Mouse (Mus musculus) limb, embryonic 11.5 days (tissue): ENCODE measurements around the gene Foxn3. TPM values are rescaled to one million over a fixed set of nuclear protein-coding genes. Genes with fewer than 3 reads are reported as not detected.

ENCODE experiments used
- ATAC-seq: fragments of 200-750 bp; cut with Nextera tagmentation; 2 replicates; pipeline ENCODE4 v1.8.0; 2017; ENCODE audit warnings: low read depth; ENCODE audit not compliant: insufficient number of reproducible peaks, low FRiP score, low TSS enrichment
- DNase-seq: peaks from one replicate; pipeline ENCODE4 v3.0.0-alpha.2; 2015; ENCODE audit warnings: low spot score
- H3K27ac ChIP-seq: fragments of 300-500 bp; sonication (generic); replicated peaks from 2 replicates; pipeline ENCODE4 v1.5.1; 2014; ENCODE audit warnings: low read depth, mild to moderate bottlenecking, low read length
- H3K27me3 ChIP-seq: fragments of 300-500 bp; sonication (generic); 2 replicates; pipeline ENCODE4 v1.6.1; 2014; ENCODE audit warnings: mild to moderate bottlenecking, low read length, mixed read lengths; ENCODE audit not compliant: control insufficient read depth, insufficient read depth
- H3K36me3 ChIP-seq: fragments of 300-500 bp; sonication (generic); 2 replicates; pipeline ENCODE4 v1.6.1; 2014; ENCODE audit warnings: mild to moderate bottlenecking, low read length, moderate library complexity, mixed read lengths; ENCODE audit not compliant: control insufficient read depth, insufficient read depth
- H3K4me1 ChIP-seq: fragments of 300-500 bp; sonication (generic); 2 replicates; pipeline ENCODE4 v1.6.1; 2014; ENCODE audit warnings: low read length, mixed read lengths; ENCODE audit not compliant: control insufficient read depth, insufficient read depth
- H3K4me2 ChIP-seq: fragments of 300-500 bp; sonication (generic); 2 replicates; pipeline ENCODE4 v1.6.1; 2014; ENCODE audit warnings: low read depth, mild to moderate bottlenecking, moderate library complexity; ENCODE audit not compliant: severe bottlenecking
- H3K4me3 ChIP-seq: fragments of 300-500 bp; sonication (generic); 2 replicates; pipeline ENCODE4 v1.5.1; 2014; ENCODE audit warnings: low read depth, low read length
- H3K9ac ChIP-seq: fragments of 300-500 bp; sonication (generic); 2 replicates; pipeline ENCODE4 v1.6.1; 2014; ENCODE audit warnings: mild to moderate bottlenecking, low read length
- H3K9me3 ChIP-seq: fragments of 300-500 bp; sonication (generic); 2 replicates; pipeline ENCODE4 v1.6.1; 2016; ENCODE audit warnings: low read length; ENCODE audit not compliant: control insufficient read depth
- WGBS: fragments of 180-500 bp; shearing (Covaris S2); extraction: QIAGEN DNeasy Blood & Tissue Kit; methylation state at CpG from one replicate; pipeline ENCODE4 v1.1.7; 2014; 5-methylcytosine and 5-hydroxymethylcytosine counted together
- polyA plus RNA-seq: library from polyadenylated mRNA; unstranded; fragments of >200 nt; fragmentation: Nextera tagmentation; extraction: Ambion mirVana; gene quantifications from 2 replicates; pipeline ENCODE4 v1.2.1, GENCODE M21; 2014

Foxn3 gene
- polyA plus RNA-seq, 1 experiment from 2014 or later = 95.6 TPM

DNA sequence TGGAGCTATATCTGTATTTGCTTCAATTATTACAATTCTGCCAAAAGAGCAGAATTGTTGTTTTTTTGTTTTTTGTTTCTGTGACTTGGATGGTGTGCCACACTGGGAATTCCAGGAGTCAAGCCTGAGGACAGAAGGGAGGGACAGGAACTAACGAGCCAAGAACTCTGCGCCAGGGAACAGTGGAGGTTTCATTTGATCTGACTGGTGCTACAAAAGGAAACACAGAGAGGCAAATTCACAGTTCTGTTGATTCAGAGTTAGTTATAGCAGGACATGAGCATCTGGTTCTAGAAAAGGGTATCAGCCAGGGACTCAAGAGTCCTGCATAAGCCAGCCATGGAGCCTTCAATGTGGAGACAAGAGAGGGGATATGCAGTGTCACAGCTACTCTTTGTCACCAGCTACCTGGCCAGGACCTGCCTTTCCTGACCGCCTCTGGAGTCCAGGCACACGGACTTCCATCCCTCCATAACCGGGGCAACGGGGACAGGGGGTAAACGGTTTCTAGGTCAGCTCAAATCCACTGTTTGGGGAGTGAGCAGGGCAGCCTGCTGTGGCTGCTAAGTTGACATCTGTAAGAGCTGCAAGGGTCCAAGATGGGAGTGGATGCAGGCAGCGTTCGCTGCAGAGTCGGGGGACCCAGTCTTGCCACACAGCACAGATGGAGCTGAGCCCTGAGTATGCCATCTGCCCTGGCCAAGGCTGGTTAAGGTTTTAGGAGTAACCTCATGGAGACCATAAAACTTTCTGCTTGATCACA lies 316.2 kb downstream of the Foxn3 start:
- H3K4me1 ChIP-seq = no peaks in the 10 kb centered on the region
- no peak overlapping the region for H3K9ac ChIP-seq
- no peak for DNase-seq
- WGBS = 81% methylated on average over 10 of the region's 10 CpGs
- H3K36me3 ChIP-seq = no peaks in the 10 kb centered on the region
- no peak overlapping the region for H3K4me3 ChIP-seq
- no peak for ATAC-seq
- no peaks in the 10 kb centered on the region for H3K27me3 ChIP-seq
- H3K27ac ChIP-seq = no peak overlapping the region
- H3K4me2 ChIP-seq = no peak overlapping the region
- H3K9me3 ChIP-seq = no peaks in the 10 kb centered on the region

DNA sequence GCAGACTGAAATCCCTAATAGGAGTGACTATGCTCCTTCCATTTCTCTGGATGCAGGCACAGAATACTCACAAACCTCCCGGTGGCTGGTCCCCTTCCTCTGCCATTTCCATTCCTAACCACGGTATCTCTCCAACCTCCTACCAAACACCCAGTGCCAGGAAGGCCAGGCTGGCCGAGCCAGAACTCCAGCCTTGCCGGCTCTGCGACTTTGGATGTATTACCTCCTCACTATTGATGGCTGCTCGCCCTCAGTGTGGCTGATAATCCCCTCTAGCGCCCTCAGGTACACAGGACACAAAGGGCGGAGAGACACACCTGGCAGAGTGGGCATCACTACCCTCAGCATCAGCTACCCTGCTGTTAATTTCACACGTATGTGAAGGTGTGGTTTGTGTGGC lies 318.7 kb downstream of the Foxn3 start:
- no peak overlapping the region for H3K4me3 ChIP-seq
- H3K4me2 ChIP-seq = no peak overlapping the region
- H3K27ac ChIP-seq = no peak overlapping the region
- H3K9me3 ChIP-seq = no peaks in the 10 kb centered on the region
- no peaks in the 10 kb centered on the region for H3K36me3 ChIP-seq
- H3K9ac ChIP-seq = no peak overlapping the region
- DNase-seq (no peak), ATAC-seq (no peak)
- H3K27me3 ChIP-seq = no peaks in the 10 kb centered on the region
- 0 out of 2 replicates have a peak, but pooled peaks cover 2% of the 10 kb centered on the region for H3K4me1 ChIP-seq
- WGBS = 89% methylated on average over 9 of the region's 9 CpGs

DNA sequence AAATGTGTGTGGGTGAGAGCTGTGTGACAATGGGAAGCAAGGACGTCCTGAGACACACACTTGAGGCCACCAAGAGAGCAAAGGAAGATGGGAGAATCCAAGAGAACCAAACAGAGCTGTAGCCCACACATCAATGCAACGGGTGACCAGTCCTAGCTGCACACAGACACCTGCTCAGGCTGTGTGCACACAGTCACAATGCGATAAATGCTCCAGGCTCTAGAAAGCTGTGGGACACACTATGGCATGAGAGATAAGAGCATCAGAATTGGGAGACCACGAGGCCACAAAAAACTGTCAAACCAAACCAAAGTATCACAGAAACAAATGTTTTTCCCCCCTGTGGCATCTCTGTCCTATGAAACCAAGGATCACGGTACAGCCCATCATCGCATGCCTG lies 319.1 kb downstream of the Foxn3 start:
- ATAC-seq (no peak), DNase-seq (no peak)
- no peak overlapping the region for H3K4me2 ChIP-seq
- no peak overlapping the region for H3K27ac ChIP-seq
- H3K4me3 ChIP-seq = no peak overlapping the region
- H3K36me3 ChIP-seq = no peaks in the 10 kb centered on the region
- no peak overlapping the region for H3K9ac ChIP-seq
- WGBS = 94% methylated on average over 6 of the region's 6 CpGs
- H3K4me1 ChIP-seq = 0 out of 2 replicates have a peak, but pooled peaks cover 2% of the 10 kb centered on the region
- no peaks in the 10 kb centered on the region for H3K9me3 ChIP-seq
- no peaks in the 10 kb centered on the region for H3K27me3 ChIP-seq

DNA sequence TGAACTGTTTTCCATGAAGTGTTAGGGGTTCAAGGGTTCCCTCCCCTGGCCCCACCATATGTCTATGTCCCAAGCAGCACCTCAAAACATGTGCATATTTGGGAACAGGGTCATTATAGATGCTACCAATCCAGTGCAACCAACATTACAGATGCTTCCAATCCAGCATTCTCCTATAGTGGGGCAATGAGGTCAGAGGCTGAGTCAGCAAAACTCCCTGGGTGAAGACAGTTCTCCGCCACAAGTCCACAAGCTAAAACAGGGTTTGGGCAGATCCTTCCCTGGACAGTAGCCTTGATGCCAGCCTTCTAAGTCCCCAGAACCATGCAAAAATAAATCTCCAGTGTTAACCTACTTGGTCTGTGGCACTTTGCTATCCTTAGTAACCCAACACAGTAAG lies 320.1 kb downstream of the Foxn3 start:
- Histone ChIP-seq H3K4me1 (0 out of 2 replicates have a peak, but pooled peaks cover 2% of the 10 kb centered on the region), H3K27me3 (no peaks in the 10 kb centered on the region), H3K4me3 (no peak overlapping the region), H3K9me3 (no peaks in the 10 kb centered on the region), H3K4me2 (no peak overlapping the region), H3K36me3 (no peaks in the 10 kb centered on the region), H3K27ac (no peak overlapping the region), H3K9ac (no peak overlapping the region)
- no peak for ATAC-seq
- 100% methylated on average over 1 of the region's 1 CpGs for WGBS
- DNase-seq = no peak

DNA sequence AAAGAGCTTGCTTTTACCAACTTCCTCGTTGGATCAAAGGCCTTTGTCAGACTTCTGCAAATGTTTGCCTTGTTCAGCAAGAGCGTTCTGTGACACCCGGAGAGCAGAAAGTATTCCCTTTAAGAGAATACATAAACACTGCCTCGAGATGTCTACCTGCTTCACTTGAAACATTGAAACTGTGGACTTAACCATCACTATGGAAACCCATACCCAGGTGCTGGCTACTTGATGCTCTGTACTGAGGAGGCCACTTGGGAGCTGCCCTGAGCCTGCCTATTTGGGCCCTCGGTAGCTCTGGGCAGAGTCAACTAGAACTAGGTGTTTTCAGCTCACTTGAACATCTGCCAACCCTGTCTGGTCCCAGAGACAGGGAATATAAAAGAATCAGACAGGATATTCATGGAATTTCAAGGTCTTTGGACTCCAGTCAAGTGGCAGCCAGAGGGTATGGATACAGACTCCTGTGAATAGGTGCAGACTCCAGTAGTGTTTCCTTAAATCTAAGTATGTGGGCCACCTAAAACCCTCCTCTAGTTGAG lies 323.1 kb downstream of the Foxn3 start:
- Histone ChIP-seq H3K9ac (no peak overlapping the region), H3K4me3 (no peak overlapping the region), H3K27ac (no peak overlapping the region), H3K36me3 (no peaks in the 10 kb centered on the region), H3K9me3 (no peaks in the 10 kb centered on the region), H3K4me1 (0 out of 2 replicates have a peak, but pooled peaks cover 2% of the 10 kb centered on the region), H3K4me2 (no peak overlapping the region), H3K27me3 (no peaks in the 10 kb centered on the region)
- 87% methylated on average over 5 of the region's 5 CpGs for WGBS
- DNase-seq (no peak), ATAC-seq (no peak)

DNA sequence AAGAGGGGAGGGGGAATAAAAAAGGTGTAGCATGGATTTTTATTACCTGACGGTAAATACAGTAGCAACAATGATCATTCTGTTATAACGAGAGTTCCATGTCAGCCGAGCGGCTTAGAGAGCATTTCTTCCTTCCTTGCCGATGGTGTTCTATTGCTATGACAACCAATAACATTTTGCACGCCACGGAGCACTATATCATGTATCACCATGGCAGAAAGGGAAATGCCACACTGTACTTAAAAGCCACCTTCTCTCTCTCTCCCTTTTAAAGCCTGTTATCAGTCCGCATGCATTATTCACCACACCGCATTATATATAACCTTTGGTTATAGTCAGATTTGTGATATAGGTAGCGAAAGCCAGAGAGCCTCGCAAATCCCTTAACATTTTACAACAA lies 323.6 kb downstream of the Foxn3 start:
- 85% methylated on average over 11 of the region's 11 CpGs for WGBS
- H3K4me2 ChIP-seq = no peak overlapping the region
- H3K4me3 ChIP-seq = no peak overlapping the region
- no peak overlapping the region for H3K27ac ChIP-seq
- no peak overlapping the region for H3K9ac ChIP-seq
- H3K9me3 ChIP-seq = no peaks in the 10 kb centered on the region
- ATAC-seq (no peak), DNase-seq (no peak)
- no peaks in the 10 kb centered on the region for H3K27me3 ChIP-seq
- H3K36me3 ChIP-seq = no peaks in the 10 kb centered on the region
- H3K4me1 ChIP-seq = 0 out of 2 replicates have a peak, but pooled peaks cover 2% of the 10 kb centered on the region

DNA sequence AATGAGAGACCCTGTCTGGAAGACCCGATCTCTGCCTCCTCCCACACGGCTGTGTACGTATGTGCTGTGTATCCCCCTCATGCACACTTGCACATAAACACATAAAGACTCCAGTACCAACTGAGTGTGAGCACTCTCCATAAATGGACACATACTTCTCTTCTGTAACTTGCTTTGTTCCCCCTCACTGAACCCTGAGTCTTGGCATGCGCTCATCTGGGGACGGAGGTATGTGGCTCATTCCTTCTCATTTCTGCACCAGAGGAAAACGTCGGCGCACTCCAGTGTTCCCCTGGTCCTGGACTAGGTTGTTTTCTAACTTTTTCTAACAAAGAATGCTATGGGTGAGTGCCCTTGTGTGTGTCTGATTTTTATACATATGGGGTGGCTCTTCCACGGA lies 325.9 kb downstream of the Foxn3 start:
- 0 out of 2 replicates have a peak, but pooled peaks cover 2% of the 10 kb centered on the region for H3K4me1 ChIP-seq
- H3K27me3 ChIP-seq = no peaks in the 10 kb centered on the region
- no peaks in the 10 kb centered on the region for H3K9me3 ChIP-seq
- ATAC-seq (no peak), DNase-seq (no peak)
- no peaks in the 10 kb centered on the region for H3K36me3 ChIP-seq
- H3K27ac ChIP-seq = no peak overlapping the region
- H3K4me2 ChIP-seq = no peak overlapping the region
- no peak overlapping the region for H3K9ac ChIP-seq
- 90% methylated on average over 9 of the region's 9 CpGs for WGBS
- H3K4me3 ChIP-seq = no peak overlapping the region

DNA sequence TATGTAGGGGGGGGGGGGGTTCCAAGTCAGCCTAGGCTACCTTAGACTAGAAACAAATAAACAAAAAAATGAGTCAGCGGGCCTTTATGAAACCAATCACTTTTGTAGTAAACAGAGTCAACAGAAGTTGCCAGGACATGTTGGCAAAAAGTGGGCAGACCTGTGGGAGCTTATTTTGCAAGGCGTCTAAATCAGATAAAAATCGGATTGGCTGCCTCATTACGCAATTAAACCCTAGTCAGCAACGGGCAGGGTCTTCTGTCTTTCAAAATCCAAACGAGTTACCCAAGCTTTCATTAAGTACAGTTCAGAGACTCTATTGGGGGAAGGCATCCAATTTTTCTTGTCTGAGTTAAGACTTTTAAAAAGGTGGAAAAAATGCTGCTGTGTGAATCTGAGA lies 329.0 kb downstream of the Foxn3 start:
- no peak overlapping the region for H3K9ac ChIP-seq
- H3K36me3 ChIP-seq = no peaks in the 10 kb centered on the region
- no peaks in the 10 kb centered on the region for H3K27me3 ChIP-seq
- H3K4me2 ChIP-seq = no peak overlapping the region
- ATAC-seq = no peak
- H3K4me1 ChIP-seq = no peaks in the 10 kb centered on the region
- WGBS = 73% methylated on average over 6 of the region's 6 CpGs
- no peak overlapping the region for H3K27ac ChIP-seq
- no peaks in the 10 kb centered on the region for H3K9me3 ChIP-seq
- no peak for DNase-seq
- no peak overlapping the region for H3K4me3 ChIP-seq
